Mouse (Mus musculus): ENCODE results near the gene Phb. TPM values are rescaled to one million over a fixed set of nuclear protein-coding genes. Genes with fewer than 3 reads are reported as not detected.

Phb gene
- 320 and 328 TPM in 2 replicates for polyA plus RNA-seq (2016; fragmentation: Nextera tagmentation; extraction: Ambion mirVana)

DNA sequence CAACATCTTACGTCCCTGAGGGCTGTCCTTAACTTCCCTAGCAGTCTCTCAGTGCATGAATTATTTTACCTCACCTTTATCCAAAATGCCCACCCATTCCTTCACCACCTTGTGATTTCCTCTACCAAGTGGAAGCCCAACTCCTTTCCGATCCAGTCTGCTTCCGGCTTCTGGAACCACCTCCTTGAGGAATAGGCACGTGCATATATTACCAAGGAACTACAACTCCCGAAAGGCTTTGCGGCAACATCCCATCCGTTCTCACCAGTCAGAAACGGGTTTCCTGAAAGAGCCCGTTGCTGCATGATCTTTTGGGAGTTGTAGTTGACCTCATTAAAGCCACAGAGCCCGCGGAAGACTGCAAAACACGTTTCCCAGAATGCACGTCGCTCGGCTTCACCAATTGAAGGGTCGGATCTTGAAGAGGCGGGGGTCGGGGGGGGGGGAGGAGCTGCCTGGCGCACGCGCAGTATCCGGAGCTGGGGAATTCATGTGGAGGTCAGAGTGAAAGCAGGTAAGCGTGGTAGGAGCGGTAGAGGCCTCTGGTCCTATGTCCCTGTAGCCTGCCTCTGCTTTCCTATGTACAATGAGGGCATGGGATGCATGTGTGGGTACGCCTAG lies at the start of gene Phb:
TSS of gene Phb (plus strand) at position 429 of the 621 bp plus-strand sequence.
- WGBS = under 1% methylated on average over 25 of the region's 25 CpGs
- H3K4me1 ChIP-seq = peaks cover 6% of the 10 kb centered on the region
- DNase-seq (ENCODE audit: low spot score) = peak; percentile 100
- H3K4me3 ChIP-seq = peak within 1 kb of the TSS; percentile 84
- H3K27me3 ChIP-seq (ENCODE audit: insufficient read depth, poor library complexity, severe bottlenecking) = no peaks in the 10 kb centered on the region
- no peaks in the 10 kb centered on the region for H3K9me3 ChIP-seq
- H3K36me3 ChIP-seq = peaks cover 38% of the 10 kb centered on the region
- H3K27ac ChIP-seq = peak within 1 kb of the TSS; percentile 86

DNA sequence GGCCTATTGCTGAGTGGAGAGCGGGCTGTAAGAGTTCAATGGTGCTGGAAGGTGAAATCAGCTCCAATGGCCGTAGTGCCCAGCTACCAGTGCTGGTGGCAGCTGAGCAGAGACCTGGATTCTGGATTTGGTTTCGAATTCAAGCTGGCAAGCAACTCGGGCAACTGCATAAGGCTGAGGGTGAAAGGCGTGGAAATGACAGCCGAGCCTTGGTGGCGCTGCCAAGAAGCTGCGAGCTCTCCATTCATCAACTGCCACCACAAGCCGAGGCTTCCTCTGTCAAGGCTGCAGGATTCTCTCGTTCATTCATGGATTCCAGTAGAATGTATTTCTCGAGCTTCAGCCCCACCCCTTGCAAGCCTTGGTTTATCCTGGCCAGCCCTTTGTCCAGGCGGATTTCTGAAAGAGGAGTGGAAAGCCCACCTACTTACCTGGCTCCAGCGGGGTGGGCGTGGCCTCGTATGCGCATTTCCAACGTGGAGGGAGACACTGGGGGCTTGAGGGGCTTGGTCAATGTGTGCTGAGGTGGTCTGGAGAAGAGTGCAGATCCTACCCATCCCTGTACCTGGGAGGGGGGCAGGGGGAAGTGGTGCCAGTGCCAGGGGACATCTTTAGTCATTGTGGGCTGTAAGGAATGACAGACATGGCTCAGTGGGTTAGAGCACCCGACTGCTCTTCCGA lies 48.8 kb upstream of the Phb start:
- Histone ChIP-seq H3K36me3 (no peaks in the 10 kb centered on the region), H3K4me1 (peaks cover 33% of the 10 kb centered on the region), H3K27ac (no peak overlapping the region), H3K9me3 (no peaks in the 10 kb centered on the region), H3K4me3 (no peak overlapping the region), H3K27me3 (ENCODE audit: insufficient read depth, poor library complexity, severe bottlenecking) (peaks cover 75% of the 10 kb centered on the region)
- DNase-seq (ENCODE audit: low spot score) = no peak
- 57% methylated on average over 19 of the region's 19 CpGs for WGBS

DNA sequence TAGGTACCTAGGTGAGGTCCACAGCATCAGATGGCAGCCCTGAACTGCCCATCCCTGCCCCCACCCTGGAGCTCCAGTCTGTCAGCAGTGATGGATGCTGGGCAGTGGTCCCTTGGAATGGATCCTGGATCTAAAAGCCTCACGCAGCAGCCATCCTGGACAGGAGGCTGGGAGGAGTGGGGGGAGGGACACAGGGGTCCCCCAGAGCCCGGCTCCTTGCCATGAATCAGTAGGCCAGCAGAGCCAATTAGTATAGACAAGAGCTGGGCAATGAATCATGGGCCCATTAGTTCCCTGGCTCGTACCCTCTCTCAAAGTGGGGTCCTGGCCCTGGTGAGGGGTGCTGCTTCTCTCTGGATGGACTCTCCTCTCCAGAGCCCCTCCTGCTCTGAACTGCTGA lies 47.7 kb upstream of the Phb start:
- Histone ChIP-seq H3K27ac (no peak overlapping the region), H3K36me3 (no peaks in the 10 kb centered on the region), H3K27me3 (ENCODE audit: insufficient read depth, poor library complexity, severe bottlenecking) (peaks cover 80% of the 10 kb centered on the region), H3K4me1 (peaks cover 33% of the 10 kb centered on the region), H3K4me3 (no peak overlapping the region), H3K9me3 (no peaks in the 10 kb centered on the region)
- no peak for DNase-seq (ENCODE audit: low spot score)
- WGBS = 58% methylated on average over 3 of the region's 3 CpGs

DNA sequence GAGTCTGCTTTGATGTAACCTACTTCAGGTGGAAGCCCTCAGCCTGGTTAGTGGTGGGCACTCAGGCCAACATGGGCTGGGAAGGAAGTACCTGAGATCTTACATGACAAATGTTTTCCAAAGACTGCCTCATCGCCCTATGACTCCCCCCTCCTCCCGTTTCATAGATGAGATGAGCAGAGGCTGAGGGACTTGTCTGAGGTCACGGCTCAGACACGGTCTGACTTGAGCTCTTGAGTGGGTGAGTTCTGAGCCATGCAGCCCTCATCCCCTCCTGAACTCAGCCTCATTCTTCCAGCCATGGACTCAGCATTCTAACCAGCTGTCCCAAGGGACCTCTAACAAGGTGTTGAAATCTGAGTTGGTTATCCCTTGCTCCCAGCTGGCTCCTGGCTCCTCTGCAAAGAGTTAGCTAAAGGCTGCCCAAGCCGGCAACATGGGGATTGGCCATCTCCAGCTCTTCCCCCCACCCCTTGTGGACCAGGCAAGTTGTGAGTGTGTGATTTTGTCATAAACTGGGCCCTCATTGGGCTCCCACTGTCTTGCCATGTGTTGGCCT lies 46.8 kb upstream of the Phb start:
- H3K9me3 ChIP-seq = no peaks in the 10 kb centered on the region
- peaks cover 77% of the 10 kb centered on the region for H3K27me3 ChIP-seq (ENCODE audit: insufficient read depth, poor library complexity, severe bottlenecking)
- no peak for DNase-seq (ENCODE audit: low spot score)
- no peak overlapping the region for H3K4me3 ChIP-seq
- WGBS = 75% methylated on average over 5 of the region's 5 CpGs
- no peak overlapping the region for H3K27ac ChIP-seq
- H3K36me3 ChIP-seq = no peaks in the 10 kb centered on the region
- H3K4me1 ChIP-seq = peaks cover 33% of the 10 kb centered on the region

DNA sequence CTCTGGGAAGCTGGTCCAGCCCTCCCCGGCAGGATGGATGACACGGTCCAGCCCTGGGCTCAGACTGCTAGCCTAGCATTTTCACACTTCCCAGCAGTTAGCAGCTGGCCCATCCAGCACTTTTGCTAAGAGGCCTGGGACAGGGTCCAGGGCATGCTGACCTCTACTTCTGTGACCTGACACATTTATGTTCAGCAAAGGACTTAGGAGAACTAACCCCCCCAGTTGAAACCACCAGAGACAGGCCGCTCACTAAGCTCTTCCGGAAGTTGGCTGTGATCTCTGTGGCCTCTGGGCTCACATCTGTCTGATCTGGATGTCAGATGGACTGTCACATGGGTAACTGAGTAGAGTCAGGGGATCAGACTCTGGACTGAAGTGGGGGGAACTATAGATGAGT lies 45.7 kb upstream of the Phb start:
- DNase-seq (ENCODE audit: low spot score) = no peak
- no peak overlapping the region for H3K27ac ChIP-seq
- H3K36me3 ChIP-seq = no peaks in the 10 kb centered on the region
- H3K4me3 ChIP-seq = no peak overlapping the region
- no peaks in the 10 kb centered on the region for H3K9me3 ChIP-seq
- WGBS = 41% methylated on average over 4 of the region's 4 CpGs
- H3K4me1 ChIP-seq = peaks cover 33% of the 10 kb centered on the region
- H3K27me3 ChIP-seq (ENCODE audit: insufficient read depth, poor library complexity, severe bottlenecking) = peaks cover 83% of the 10 kb centered on the region

DNA sequence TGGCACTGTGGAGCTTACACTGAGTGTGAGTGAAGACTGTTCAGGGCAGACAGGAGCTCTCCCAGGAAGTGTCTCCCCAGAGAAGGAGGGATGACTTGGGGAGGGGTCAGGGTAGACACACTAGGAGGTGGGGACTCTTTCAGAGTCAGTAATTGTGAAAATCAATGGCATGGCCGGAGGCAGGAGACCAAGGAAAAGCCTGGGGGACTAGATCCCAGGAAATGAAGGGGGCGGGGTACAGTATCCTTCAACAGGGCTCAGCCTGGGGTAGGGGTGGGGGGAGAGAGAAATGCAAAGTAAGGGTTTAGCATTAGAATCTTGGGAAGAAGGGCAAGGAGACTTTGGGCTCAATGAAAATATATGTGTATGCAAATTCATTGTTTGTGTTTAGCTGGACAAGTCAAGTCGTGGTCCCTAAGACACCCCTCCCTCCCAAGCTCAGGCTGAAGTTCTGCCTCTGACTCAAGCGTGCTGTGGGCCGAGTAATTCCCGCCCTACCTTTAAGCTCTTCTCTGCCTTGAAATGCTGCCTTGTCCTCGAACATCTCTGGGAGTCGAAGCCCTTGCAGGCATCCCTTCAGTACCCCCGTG lies 45.1 kb upstream of the Phb start:
- Histone ChIP-seq H3K27ac (0 out of 2 replicates have a peak overlapping the region, but pooled peaks have one; percentile 31), H3K27me3 (ENCODE audit: insufficient read depth, poor library complexity, severe bottlenecking) (peaks cover 84% of the 10 kb centered on the region)

DNA sequence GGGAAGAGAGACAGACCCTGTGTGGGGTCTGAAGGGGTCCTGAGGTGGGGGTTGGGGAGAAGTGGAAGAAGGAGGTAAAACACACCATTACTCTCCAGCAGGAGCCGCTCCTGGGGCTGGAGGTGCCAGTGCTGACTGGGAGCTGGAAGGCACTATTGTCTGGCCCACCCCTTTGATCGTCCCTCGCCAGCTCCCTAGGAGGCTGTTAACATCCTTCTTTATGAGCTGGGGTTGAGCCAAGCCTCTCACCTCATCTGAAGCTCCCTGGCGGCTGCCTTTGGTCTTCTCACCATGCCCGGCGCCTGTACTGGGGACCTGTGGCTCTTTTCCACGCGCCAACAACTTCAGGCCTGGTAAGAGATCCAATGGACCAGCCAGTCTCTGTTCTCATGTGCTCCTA lies 44.3 kb upstream of the Phb start:
- Histone ChIP-seq H3K4me1 (peaks cover 37% of the 10 kb centered on the region; the same call in 1 of the 2 replicates), H3K4me3 (no peak overlapping the region), H3K27me3 (ENCODE audit: insufficient read depth, poor library complexity, severe bottlenecking) (peaks cover 83% of the 10 kb centered on the region), H3K9me3 (no peaks in the 10 kb centered on the region), H3K27ac (0 out of 2 replicates have a peak overlapping the region, but pooled peaks have one; percentile 31), H3K36me3 (no peaks in the 10 kb centered on the region)
- no peak for DNase-seq (ENCODE audit: low spot score)
- WGBS = 25% methylated on average over 8 of the region's 8 CpGs

More for the DNA sequence above, 45.1 kb upstream of the Phb start:
- H3K9me3 ChIP-seq = no peaks in the 10 kb centered on the region
- no peaks in the 10 kb centered on the region for H3K36me3 ChIP-seq
- H3K4me1 ChIP-seq = peaks cover 35% of the 10 kb centered on the region
- 29% methylated on average over 9 of the region's 9 CpGs for WGBS
- no peak for DNase-seq (ENCODE audit: low spot score)
- no peak overlapping the region for H3K4me3 ChIP-seq

DNA sequence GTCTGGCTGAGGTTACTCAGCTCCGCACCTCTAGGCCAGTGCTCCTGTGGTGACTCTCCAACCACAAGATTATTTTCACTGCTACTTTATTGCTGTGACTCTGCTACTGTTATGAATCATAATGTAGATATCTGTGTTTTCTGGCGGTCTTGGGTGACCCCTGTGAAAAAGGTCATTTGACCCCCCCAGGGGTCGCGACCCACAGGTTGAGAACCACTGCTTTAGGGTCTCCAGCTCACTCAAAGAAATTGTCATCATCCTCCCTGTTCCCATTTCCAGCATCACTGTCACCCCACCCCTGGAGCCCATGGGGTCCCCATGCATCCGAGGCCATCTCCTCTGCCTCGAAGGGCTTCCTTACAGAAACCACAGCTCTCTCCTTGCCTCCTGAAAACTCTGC lies 36.2 kb upstream of the Phb start:
- H3K9me3 ChIP-seq = no peaks in the 10 kb centered on the region
- peaks cover 55% of the 10 kb centered on the region for H3K4me1 ChIP-seq
- H3K27me3 ChIP-seq (ENCODE audit: insufficient read depth, poor library complexity, severe bottlenecking) = peaks cover 68% of the 10 kb centered on the region
- no peak overlapping the region for H3K27ac ChIP-seq
- no peak overlapping the region for H3K4me3 ChIP-seq
- no peak for DNase-seq (ENCODE audit: low spot score)
- WGBS = 86% methylated on average over 6 of the region's 6 CpGs
- H3K36me3 ChIP-seq = no peaks in the 10 kb centered on the region

DNA sequence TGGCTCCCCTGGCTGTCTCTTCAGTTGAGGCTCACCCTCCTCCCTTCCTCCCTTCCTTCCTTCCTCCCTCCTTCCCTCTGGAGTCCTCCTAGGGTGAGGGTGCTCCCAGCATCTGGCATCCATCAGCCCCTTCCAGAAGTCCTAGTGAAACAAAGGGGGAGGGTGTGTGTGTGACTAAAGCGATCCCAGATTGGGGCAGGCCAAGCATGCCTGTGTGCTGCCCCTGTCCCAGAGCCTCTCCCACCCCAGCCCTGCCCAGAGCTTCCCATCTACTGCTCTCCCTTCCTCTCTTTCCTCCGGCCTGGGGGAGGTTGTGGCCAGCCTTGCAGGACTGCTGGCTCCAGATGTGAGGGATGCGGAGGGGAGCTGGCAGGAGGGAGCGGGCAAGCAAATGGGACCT lies 35.5 kb upstream of the Phb start:
- no peaks in the 10 kb centered on the region for H3K9me3 ChIP-seq
- H3K4me1 ChIP-seq = peaks cover 59% of the 10 kb centered on the region
- peak overlapping the region; percentile 36 for H3K27ac ChIP-seq
- DNase-seq (ENCODE audit: low spot score) = no peak
- H3K27me3 ChIP-seq (ENCODE audit: insufficient read depth, poor library complexity, severe bottlenecking) = peaks cover 61% of the 10 kb centered on the region
- H3K4me3 ChIP-seq = no peak overlapping the region
- H3K36me3 ChIP-seq = no peaks in the 10 kb centered on the region
- WGBS = 51% methylated on average over 4 of the region's 4 CpGs

DNA sequence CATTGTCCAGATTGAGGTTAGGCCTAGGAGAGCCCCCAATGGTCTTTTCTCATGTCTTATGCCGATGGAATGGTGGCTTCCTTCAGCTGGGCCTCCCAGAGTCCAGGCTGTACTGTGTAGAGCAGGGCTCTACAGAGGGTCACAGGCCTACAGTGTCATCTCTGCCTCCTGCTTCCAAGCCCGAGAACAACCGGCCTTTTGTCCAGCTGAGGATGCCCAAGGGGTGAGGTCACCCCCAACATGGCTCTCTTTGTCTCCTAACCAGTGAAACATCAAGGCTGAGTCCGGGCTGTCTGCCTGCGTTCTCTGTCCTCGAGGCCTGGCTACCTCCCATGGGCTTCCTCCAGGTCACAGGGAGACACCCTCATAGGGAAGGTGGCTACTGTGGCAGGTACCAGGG lies 34.3 kb upstream of the Phb start:
- Histone ChIP-seq H3K9me3 (no peaks in the 10 kb centered on the region), H3K4me1 (peaks cover 55% of the 10 kb centered on the region), H3K4me3 (no peak overlapping the region), H3K27ac (peak overlapping the region; percentile 36), H3K27me3 (ENCODE audit: insufficient read depth, poor library complexity, severe bottlenecking) (peaks cover 50% of the 10 kb centered on the region), H3K36me3 (no peaks in the 10 kb centered on the region)
- DNase-seq (ENCODE audit: low spot score) = peak; percentile 80
- WGBS = 54% methylated on average over 6 of the region's 6 CpGs

DNA sequence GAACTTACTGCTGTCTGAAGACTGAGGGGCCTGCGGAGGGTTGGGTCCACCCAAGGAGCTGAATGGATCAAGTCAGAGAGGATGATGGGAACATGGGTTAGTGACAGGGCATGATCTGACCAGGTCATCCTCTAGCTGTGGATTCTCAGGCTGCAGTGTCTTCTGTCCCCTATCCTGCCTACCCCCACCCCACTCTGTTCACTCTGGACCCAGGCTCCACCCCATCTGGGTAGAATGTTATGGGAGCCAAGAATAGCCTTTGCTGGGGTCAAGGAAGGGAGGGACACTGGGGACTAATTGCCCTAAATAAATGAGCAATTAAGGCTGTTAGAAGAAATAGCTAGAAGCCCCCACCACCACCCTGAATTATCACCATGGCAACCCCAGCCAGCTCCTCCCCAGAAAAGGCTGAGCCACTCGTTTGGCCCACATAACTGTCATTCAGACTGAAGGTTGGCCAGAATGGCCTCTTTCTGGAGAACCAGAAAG lies 33.2 kb upstream of the Phb start:
- no peak for DNase-seq (ENCODE audit: low spot score)
- 72% methylated on average over 2 of the region's 2 CpGs for WGBS
- H3K9me3 ChIP-seq = no peaks in the 10 kb centered on the region
- H3K36me3 ChIP-seq = no peaks in the 10 kb centered on the region
- H3K27ac ChIP-seq = 0 out of 2 replicates have a peak overlapping the region, but pooled peaks have one; percentile 36
- H3K4me3 ChIP-seq = no peak overlapping the region
- peaks cover 55% of the 10 kb centered on the region for H3K4me1 ChIP-seq
- peaks cover 40% of the 10 kb centered on the region for H3K27me3 ChIP-seq (ENCODE audit: insufficient read depth, poor library complexity, severe bottlenecking)

DNA sequence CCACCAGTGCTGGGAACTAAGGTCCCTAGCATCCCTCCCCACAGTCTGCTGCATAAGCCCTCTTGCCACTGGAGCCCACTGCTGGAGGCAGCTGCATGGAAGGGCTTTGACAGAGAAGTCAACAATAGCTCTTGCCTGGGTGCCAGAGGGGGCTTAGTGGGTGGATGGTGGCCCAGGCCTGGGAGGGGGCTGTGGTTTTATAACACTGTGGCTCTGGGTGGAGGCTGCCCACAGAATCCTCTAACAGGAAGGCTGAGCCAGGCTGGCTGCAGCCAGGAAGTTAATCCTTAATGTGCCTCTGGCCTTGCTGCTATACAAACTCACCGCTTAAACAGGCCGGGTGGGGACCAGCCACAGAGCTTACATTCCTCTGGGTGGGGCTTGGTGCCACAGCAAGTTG lies 31.7 kb upstream of the Phb start:
- 30% methylated on average over 2 of the region's 2 CpGs for WGBS
- Histone ChIP-seq H3K36me3 (no peaks in the 10 kb centered on the region), H3K4me3 (no peak overlapping the region), H3K9me3 (no peaks in the 10 kb centered on the region), H3K27me3 (ENCODE audit: insufficient read depth, poor library complexity, severe bottlenecking) (peaks cover 39% of the 10 kb centered on the region), H3K27ac (peak overlapping the region; percentile 42; the same call in 1 of the 2 replicates), H3K4me1 (peaks cover 62% of the 10 kb centered on the region)
- no peak for DNase-seq (ENCODE audit: low spot score)

DNA sequence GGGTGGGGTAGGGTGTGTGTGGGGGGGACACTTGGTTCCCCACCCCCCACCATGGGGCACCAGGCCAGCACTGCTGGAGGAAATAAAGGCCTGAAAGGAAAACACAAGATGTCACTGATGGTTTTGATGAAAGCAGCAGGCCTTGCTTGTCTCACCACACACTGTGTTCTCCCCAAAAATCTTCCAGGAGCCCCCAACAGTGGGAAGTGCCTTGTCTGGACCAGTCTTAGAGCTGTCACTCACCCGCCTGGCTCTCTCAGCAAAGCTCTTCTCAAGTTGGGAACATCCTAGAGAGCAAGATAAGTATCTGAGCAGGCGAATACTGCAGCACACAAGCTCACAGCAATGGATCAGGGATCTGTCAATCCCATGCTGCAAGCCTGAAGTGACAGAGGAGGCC lies 26.0 kb upstream of the Phb start:
- H3K4me1 ChIP-seq = peaks cover 68% of the 10 kb centered on the region
- H3K27me3 ChIP-seq (ENCODE audit: insufficient read depth, poor library complexity, severe bottlenecking) = peaks cover 71% of the 10 kb centered on the region
- H3K36me3 ChIP-seq = no peaks in the 10 kb centered on the region
- H3K4me3 ChIP-seq = no peak overlapping the region; the same call in 1 of the 2 replicates
- no peak for DNase-seq (ENCODE audit: low spot score)
- 29% methylated on average over 2 of the region's 2 CpGs for WGBS
- peak overlapping the region; percentile 22; the same call in 1 of the 2 replicates for H3K27ac ChIP-seq
- no peaks in the 10 kb centered on the region for H3K9me3 ChIP-seq
